Mouse (Mus musculus) heart, adult 8-10 months (tissue): ENCODE results near the gene Gga2. TPM values are rescaled to one million over a fixed set of nuclear protein-coding genes. Genes with fewer than 3 reads are reported as not detected.

Experiments
- DNase-seq: peaks from one replicate; pipeline ENCODE4 v3.0.0; 2022; ENCODE audit warnings: low spot score
- total RNA-seq, 4 experiments: library from RNA; stranded (reverse); gene quantifications; 2 replicates each; pipeline ENCODE4 v1.2.4; 2022

Gga2 gene
- total RNA-seq, 4 experiments from 2014 or later: 31.7 to 39.2 (median 35.4) TPM

DNA sequence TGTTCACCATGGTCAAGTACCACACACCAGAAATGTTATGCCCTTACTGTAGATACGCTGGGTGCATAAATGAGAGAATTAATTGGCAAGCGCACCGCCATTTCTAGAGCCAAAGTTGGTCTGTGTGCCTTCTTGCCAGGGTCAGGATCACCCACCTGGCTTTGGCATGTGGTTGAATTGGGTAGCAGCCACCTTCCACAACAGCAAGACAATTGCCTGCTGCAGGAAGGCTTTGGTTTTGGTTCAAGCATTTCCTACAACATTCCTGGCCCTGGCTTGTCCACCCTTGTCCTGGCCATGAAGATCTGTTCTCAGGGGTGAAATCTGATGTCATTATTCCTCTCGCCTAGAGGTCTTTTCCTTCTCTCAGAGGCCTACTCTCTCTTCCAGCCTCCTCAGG, 8.7 kb downstream of the Gga2 start:
- DNase-seq: no peak

DNA sequence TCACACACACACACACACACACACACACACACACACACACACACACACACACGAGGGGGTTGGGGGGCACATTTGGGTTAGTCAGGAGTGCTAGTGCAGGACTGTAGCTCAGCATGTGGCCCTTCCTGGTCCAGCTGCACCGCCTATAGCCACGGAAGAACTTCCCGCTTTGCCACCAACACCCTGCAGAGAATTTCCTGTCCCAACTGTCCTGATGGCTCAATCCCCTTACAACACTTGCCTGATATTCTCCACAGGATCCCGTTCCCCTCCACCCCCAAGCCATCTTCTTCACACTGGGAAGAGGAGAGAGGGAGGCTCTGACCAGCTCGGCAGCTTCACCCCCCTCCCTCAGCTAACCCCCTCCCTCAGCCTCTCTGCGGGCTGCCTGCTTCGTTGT, 20.6 kb downstream of the Gga2 start:
- DNase-seq: no peak

DNA sequence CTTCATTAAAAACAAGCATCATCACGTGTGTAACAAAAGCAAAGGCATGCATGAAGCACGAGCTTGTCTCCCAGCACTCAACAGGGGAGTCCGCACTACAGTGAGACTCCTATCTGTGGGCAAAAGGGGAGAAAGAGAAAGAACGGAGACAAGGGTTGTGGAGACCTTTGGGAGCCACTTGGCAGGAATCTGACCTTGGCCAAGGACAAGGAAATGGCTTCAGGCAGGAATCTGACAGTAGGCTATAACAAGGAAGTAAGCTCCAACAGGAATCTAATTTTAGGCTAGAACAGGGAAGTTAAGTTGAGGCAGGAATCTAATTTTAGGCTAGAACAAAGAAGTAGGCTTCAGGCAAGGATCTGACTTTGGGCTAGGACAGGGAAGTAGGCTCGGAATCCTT, 25.1 kb downstream of the Gga2 start:
- DNase-seq: no peak

DNA sequence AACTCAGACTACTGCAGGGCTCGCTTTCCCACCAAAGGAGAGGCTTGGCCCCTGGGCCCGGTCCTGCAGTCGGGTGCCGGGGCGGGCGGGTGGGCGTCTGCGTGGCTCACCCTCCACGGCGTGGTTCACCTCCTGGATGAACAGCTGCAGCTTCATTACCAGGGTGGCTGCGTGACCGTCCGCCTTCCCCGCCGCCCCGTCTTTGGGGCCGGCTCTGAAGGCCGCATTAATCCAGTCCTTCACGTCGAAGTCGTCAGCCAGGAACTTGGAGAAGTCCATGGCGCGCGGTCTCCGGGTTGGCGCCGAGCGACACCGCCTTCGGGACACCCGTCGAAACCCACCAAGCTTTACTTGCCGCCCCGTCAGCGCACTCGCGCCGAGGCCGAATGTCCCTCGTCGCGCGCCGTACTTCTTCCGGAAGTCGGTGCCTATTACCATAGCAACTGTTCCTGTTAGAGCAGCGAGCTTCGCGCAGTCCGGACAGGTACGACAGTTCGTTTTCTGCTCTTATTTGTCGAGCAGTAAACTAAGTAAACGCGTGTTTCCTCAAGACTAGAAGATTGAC, 39.6 kb downstream of the Gga2 start, which contains the start of gene Cog7:
TSS of gene Cog7 (minus strand) at position 405 of the 565 bp plus-strand sequence.
- DNase-seq: peak; percentile 94

DNA sequence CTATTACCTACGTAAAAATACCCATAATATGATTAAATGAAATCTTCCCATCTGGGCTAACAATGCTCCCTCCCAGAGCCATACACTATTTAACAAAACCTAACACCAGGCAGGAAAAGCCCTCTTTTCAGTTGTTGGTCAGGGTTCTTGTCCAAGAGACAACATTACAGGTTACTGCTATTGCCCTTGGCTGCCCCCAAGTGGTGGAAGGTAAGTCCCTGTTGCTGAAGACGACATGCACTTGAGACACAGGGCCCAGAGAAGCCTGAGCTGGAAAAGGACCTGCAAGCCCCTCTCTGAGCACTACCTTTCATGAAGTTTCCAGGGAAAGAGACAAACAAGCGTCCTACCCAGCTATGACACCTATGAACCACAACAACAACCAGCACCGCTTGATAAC, 46.0 kb downstream of the Gga2 start:
- peak; percentile 13 for DNase-seq

DNA sequence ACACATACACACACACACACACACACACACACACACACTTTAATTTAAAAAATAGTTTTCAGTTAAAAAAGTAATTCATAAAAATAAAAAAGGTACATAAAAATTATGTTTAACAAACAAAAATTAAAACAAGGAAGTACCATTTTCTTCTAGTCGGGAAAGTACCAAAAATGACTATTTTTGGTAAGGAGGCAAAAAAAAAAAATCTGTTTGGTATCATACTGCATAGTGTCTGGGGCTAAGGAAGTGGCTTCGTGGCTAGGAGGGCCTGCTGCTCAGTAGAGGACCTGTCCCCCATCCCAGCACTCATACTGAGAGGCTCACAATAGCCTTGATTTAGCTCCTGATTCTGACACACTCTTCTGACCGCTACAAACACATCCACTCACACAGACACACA, 49.3 kb downstream of the Gga2 start:
- DNase-seq: no peak

DNA sequence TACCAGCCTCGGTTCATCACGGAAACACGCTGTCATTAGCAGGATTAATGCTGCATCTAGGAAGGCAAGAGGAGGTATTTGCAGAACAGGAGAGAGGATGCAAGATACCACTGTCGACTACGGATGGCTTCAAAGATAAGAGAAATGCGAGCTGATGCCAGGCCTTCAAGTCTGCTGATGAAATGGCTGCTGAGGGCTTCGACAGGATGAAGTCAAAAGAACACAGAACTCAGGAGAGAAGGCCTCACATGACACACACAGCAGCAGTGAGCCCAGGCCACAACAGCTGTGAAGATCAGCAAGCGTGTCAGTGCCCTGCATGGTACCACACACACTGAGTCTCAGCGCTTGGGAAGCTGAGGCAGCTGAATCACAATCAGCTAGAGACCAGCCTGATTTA, 50.8 kb downstream of the Gga2 start:
- no peak for DNase-seq

DNA sequence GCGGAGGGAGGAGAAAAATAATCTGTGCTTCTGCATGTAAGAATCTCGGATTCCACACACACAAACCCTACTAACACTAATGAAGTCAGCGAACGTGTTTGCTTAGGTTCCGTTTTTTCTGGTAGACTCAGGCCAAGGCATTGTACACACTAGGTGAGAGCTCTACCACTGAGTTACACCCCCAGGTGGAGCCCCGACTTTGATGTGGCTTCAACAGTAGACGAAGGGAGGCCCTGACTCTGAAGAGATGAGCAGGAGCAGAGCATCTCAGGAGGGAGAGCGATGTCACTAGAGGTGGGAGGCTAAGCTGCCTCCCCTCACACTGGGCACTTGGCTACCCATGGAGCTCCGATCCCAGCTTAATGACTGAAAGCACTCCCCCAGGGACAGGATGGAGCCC, 52.2 kb downstream of the Gga2 start:
- no peak for DNase-seq

DNA sequence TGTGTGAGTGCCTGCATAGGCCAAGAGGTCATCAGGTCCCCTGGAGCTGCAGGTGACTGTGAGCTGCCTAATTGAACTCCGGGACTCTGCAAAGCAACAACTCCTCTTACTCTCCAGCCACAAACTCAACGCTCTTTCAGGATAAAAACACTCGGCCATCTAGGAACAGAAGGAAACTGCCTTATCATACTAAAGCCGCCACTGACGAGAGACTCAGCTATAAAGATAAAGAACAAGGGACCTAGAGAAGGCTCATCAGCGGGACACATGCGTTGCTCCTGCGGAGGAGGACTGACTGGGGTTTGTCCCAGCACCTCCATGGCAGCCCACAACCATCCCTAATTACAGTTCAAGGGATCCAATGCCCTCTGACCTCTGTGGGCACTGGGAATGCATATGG, 52.8 kb downstream of the Gga2 start:
- no peak for DNase-seq

DNA sequence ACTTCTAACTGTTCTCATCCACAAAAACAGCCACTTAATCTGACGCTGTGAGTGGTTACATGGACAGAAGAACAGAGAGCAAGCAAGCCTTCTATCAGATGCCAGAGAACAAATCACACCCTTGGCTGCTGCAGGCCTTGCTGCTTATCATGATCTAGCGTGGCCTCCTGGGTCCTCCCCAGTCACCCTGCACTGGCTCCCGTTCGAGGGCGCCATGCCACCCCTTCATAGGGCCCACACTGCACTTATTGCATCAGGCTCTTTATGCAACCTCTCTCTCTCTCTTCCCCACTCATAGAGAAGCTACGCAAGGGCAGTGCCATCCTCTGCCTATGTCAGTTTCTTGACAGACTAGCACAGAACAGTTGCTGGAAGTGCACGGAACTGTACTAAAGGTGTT, 54.9 kb downstream of the Gga2 start:
- no peak for DNase-seq

DNA sequence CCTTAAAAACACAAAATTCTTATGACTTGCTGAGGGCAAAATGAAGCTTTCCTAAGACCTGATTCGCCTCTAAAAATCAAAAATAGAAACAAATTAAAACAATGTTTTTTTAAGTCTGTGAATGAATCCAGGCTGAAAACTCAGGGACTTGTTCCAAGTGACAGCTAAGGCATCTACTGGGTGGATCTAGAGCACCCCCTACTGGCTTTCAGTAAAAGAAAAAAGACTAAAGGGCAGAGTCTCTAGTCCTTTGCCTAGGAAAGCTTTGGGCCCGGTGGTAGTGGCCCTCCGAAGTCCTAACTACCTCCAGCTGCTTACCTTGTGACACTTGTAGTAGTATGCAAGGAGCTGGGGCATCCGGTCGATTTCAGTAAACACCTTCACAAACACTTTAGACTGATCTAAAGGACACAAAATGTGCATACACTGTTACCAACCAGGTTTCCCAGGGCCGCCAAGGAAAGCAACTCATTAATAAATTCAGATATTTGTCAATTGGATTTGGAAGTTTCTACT, 57.1 kb downstream of the Gga2 start:
- DNase-seq: peak; percentile 45

DNA sequence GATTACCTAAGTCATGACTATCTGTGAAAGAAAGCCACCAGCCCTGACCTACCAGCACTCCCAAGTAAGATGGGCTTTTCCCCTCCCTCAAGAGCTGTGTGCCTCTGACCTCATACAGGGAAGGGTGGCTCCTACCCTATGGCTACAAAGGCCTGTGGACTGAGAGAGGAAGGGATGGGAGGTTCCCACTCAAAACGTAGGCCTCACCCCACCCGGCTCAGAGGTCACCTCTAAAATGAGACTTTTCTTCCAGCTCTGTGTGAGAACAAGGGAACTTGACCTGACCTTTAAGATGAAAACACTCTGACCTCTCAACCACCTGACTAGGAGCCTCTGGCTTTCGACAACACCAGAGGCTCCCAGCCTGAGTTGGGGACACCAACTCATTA, 58.5 kb downstream of the Gga2 start:
- no peak for DNase-seq

DNA sequence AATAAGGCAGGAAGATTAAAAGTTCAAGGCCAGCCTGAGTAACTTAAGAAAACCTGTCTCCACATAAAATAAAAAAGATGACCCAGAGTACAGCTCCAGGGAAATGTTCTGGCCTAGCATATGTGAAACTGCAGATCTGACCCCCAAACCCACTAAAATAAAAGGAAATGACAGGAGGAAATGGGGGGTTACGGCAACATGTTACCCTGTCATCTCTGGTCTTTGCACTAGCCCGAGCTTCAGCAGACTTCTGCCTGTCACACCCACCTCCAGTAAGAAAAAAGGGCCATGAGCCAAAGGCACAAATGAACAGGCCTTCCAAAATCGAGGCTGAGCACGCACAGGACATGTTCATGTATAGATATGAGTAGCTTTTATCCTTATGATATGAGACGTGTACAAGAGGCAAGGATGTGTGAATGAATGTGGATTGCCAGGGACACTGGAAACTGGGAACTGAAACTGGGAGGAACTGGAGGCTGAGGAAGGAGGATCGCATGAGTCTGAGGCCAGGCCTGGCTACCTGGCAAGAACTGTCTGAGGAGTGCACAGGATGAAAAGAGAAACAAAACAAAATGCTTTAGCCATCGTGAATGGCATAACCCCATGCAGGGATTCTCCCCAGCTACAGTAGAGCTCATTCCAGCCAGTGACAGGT, 59.0 kb downstream of the Gga2 start:
- DNase-seq: no peak

DNA sequence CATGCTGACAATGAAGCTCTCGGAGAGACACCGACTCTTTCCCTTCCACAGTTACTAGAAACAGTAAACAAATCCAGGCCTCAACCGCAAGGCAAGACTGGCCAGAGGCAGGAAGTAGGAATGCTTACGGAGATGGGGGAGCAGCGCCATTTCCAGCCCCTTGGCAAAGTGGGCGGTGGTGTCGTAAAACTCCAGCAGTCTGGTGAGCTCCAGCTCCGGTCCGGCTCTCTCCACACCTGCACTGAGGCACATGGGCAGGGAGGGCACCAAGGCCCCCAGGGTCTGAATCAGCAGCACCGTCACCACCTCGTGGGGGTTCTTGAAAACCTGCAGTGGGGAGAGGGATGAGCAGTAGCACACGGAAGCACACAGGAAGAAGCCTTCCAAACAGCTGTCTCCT, 65.2 kb downstream of the Gga2 start:
- DNase-seq: no peak

DNA sequence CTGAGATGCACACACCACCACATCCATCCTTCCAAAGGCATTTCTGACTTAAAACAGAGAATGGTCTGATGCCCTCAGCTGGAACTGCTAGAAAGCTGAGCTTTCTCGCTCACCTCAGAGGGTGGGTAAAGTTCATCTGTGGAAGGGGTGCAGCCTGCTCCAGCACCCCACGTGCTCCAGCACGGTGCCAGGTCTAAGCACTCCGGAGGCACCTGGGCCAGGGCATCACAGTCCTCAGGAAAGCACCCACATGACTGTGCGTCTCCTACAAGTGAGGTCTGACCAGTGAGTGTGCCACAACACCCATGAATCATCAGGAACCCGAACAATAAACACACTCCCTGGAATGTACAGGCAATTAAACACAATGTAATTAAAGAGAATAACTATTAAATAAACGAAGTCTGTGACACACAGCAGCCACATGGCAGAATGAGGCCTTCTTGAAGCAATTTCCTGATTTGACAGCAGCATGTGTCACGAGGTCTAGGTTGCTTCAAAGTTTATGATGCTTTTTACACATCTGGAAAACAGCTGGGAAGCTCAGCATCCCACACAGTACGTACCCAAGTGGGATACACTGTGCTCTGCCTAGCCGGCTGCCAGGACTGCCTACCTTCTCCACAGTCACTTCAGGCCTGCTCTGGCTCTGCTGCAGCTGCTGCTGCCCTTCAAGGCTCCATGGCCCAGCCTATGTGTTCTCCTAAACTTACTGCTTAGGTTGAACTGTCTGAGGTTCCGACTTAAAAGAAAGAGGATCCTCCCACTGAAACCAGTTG, 65.9 kb downstream of the Gga2 start:
- no peak for DNase-seq

DNA sequence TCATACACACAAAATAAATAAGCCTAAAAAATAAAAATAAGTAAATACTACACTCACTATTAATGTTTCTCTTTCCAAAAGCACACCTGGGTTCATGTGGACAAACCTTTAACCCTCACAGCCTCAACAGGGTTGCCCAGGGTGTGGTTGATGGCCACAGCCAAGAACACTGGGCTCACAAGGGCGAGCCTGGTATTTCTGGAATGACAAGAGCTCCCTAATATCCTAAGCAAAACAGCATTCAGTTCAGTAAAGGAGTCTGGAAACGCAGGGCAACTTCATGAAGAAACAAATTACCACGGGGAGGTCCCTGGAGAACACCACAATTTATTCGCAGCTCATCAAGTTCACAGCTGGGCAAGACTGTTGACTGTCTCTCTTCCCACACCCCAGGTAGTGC, 73.5 kb downstream of the Gga2 start:
- DNase-seq: no peak

DNA sequence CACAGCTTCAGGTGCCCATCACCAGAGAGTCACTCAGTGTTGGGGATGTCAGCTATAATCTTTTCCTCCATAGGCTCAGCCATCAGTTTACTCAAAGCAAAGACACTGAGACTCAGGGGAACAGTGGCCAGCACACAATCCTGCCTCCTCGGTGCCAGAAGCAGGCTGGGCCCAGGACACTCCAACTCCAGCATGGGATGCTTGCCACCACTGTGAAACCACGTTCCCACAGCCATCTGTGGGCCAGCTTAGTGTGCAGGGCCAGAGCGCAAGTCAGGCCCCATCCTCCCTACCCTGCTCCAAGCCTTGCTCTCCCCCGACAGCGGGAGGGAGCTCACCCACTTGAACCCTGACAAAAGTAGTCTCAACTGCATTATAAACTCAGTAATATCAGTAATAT, 74.8 kb downstream of the Gga2 start:
- DNase-seq: no peak

DNA sequence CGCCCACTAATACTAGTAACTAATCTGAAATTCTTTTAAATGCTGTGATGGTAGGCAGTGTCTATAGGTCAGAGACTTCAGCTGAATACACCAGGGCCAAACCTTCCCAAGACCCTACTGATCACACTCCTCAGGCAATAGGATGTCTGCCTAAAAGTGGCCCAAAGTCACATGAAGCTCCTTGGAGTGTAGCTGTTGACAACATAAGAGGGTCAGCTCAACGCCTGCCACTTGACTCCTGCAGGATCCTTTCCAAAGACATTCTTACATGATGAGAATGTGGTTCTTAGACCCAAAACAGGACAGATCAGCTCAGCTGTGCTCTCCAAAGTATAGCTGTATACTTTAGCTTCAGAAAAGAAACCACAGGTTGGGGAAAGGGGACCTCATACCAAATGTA, 78.7 kb downstream of the Gga2 start:
- DNase-seq: no peak

DNA sequence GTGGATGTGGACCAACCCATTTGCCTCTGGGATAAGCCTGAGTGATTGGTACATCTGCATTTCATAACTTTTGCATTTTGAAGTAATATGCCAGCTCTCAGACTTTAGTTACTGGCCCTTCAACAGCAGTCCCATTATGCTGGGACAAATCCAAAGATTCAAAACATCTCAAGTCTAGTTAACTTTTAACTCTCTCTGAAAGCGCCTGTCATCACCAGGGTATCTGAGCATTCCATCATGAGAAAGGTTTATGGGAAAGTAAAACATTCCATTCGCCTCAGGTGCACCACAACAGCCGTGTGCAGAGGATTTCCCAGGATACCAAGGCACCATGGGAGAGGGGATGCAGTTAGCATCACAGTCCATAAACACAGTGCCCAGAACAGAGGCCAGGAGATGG, 79.4 kb downstream of the Gga2 start:
- DNase-seq: no peak

DNA sequence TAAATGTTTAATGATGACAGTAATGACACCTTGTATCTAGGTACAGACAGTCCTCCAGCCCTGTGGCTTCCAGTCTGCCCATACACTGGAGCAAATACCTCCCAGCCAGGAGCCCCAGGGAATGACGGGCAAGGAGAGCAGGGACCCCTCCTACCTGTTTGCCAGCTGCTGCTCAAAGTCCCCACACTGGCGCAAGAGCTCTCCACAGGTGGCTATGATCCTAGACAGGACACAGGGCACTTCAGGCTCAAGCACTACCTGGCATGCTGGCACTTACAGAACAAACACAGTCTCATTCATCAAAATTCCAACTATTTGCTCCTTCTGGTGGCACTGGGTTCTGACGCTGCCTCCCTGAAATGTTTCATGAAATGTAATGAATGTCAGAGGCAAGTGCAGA, 80.0 kb downstream of the Gga2 start:
- DNase-seq: no peak

DNA sequence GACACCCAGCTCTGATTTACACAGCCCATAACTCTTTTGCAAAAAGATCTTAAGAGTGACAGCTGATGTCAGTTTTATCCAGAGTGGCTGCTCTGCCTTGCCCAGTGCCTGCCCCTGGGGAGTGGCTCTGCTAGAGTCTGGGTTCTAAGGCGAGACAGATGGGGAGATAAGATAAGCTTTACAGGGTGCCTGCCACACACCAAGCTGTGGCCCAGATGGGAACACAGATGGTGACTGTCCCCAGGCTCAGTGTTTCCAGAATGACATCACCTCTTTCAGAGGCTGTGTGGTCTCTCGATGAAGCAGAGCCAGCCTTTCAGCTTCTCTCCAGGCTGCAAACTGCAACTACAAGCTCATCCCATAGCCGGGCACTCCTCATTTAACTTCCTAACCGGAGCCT, 81.3 kb downstream of the Gga2 start:
- DNase-seq: no peak

DNA sequence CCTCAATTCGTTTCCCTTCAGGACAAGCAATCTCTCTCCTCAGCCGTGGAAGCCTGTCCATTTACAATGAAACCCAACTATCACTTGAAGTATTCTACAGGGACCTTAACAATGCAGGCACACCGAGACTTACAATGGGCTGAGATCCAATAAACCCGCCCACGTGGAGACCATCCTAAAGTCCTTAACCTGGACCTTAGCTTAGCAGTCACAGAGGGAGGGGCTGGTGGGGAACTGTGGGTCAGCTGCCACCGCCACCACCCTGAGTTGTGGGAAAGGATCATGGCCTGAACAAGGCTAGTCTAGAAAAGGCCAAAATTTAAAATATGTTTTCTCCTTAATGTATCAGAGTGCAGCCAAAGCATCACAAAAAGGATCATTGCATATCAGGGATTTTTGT, 81.8 kb downstream of the Gga2 start:
- DNase-seq: no peak
